ENCODE assay signal across 28 mouse cellular contexts in the genomic region with DNA sequence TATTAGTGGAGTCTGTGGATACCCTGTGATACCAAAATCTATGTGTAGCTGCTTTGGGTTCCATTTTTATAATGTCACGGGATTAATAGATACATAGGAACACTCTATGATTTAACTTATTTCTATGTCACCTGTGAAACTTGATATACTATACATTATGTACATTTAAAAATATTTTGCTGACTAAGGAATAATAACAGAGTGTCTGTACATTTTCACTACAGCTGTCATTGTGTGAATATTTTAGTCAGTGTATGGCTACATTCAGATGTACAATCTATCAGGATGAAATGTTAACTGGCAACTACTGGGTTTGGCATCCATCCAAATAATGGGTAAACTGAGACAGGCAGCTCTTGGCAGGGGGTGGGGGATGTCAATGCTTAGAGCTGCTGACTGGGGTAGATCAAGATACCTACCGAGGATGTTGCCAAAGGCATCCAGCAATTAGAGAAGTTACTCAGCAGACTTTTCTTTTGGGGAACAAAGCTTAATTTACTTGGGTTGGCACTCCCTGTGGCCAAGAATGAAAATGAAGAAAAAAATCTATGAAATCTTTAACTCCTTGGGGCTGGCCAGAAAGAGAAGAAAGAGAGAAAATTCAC.
A peak's percentile ranks its signal among the peaks of the same experiment; 100 is the strongest.
DNase-seq lines count a peak whose midpoint lies in the region; ATAC-seq and TF ChIP-seq lines count a peak whose summit lies in the region.
"Had no signal": no experiment of that assay in that cellular context is flagged by ENCODE, and none has a peak within 500 bp of the region (broad histone marks: within the 10 kb centered on the region; RNA-seq: fewer than 3 reads in every experiment).

No protein-coding gene starts in this region.

- ATAC-seq in embryonic facial prominence, embryonic 14.5 days (ENCODE audit: low read depth) = no peak
- no peak for ATAC-seq in forebrain, embryonic 14.5 days
- ATAC-seq in forebrain, embryonic 15.5 days (replicated peaks) = no peak
- ATAC-seq: activated CD4-positive, CD25-positive, alpha-beta regulatory T cell, adult 4 months; CD4-positive, CD25-positive, alpha-beta regulatory T cell, adult 4 months; forebrain, embryonic 16.5 days; Patski had no signal

- H3K9me3 ChIP-seq in embryonic facial prominence, embryonic 14.5 days (ENCODE audit: control insufficient read depth, low read length) = no peaks in the 10 kb centered on the region
- H3K9me3 ChIP-seq in embryonic facial prominence, embryonic 10.5 days = no peaks in the 10 kb centered on the region
- no peaks in the 10 kb centered on the region for H3K9me3 ChIP-seq in forebrain, embryonic 14.5 days (replicated peaks; ENCODE audit: control insufficient read depth, low read length)
- H3K9me3 ChIP-seq in forebrain, embryonic 15.5 days = no peaks in the 10 kb centered on the region
- H3K9me3 ChIP-seq in MEL (replicated peaks; ENCODE audit: insufficient read depth, low read length) = no peaks in the 10 kb centered on the region
- H3K9me3 ChIP-seq: embryonic facial prominence, embryonic 12.5 days; embryonic facial prominence, embryonic 15.5 days; forebrain, embryonic 10.5 days; G1E had no signal

- H3K4me3 ChIP-seq in embryonic facial prominence, embryonic 14.5 days (ENCODE audit: low read depth, low read length) = no peak overlapping the region
- no peak overlapping the region for H3K4me3 ChIP-seq in embryonic facial prominence, embryonic 10.5 days
- H3K4me3 ChIP-seq in forebrain, embryonic 14.5 days (ENCODE audit: low read depth, low read length) = no peak overlapping the region
- H3K4me3 ChIP-seq in forebrain, embryonic 15.5 days = no peak overlapping the region
- no peak overlapping the region for H3K4me3 ChIP-seq in MEL (ENCODE audit: control insufficient read depth in 1 of 2, insufficient read depth in 1 of 2, low read depth in 2 of 2, low read length in 2 of 2)
- H3K4me3 ChIP-seq in thymus, adult 2 months (ENCODE audit: control insufficient read depth, insufficient read depth, low read length) = no peak overlapping the region
- H3K4me3 ChIP-seq: embryonic facial prominence, embryonic 12.5 days; embryonic facial prominence, embryonic 15.5 days; erythroblast, embryonic 14.5 days; forebrain, embryonic 10.5 days had no signal

- H3K27ac ChIP-seq in embryonic facial prominence, embryonic 14.5 days (replicated peaks; ENCODE audit: low read depth, low read length) = no peak overlapping the region
- no peak overlapping the region for H3K27ac ChIP-seq in embryonic facial prominence, embryonic 10.5 days (replicated peaks)
- no peak overlapping the region for H3K27ac ChIP-seq in forebrain, embryonic 14.5 days (ENCODE audit: low read depth, low read length)
- no peak overlapping the region for H3K27ac ChIP-seq in forebrain, embryonic 15.5 days (replicated peaks)
- no peak overlapping the region for H3K27ac ChIP-seq in MEL (ENCODE audit: control insufficient read depth, low read depth, low read length)
- H3K27ac ChIP-seq in thymus, adult 2 months (ENCODE audit: control insufficient read depth, insufficient read depth, low read length) = no peak overlapping the region
- H3K27ac ChIP-seq: embryonic facial prominence, embryonic 12.5 days; embryonic facial prominence, embryonic 15.5 days; forebrain, embryonic 10.5 days had no signal

- H3K9ac ChIP-seq in embryonic facial prominence, embryonic 14.5 days (ENCODE audit: low read depth, low read length) = no peak overlapping the region
- no peak overlapping the region for H3K9ac ChIP-seq in forebrain, embryonic 14.5 days (ENCODE audit: low read length)
- H3K9ac ChIP-seq in forebrain, embryonic 15.5 days (replicated peaks) = no peak overlapping the region
- H3K9ac ChIP-seq in MEL (ENCODE audit: control insufficient read depth, low read depth, low read length, poor library complexity, severe bottlenecking) = no peak overlapping the region
- H3K9ac ChIP-seq: embryonic facial prominence, embryonic 12.5 days; embryonic facial prominence, embryonic 15.5 days had no signal

- no peak for TF ChIP-seq RAD21 in MEL (IDR thresholded peaks at IDR 0.05; ENCODE audit: low read depth, low read length)

- no peaks in the 10 kb centered on the region for H3K79me2 ChIP-seq in MEL (ENCODE audit: control insufficient read depth, insufficient read depth, low read length, poor library complexity)

- peak in 1 of 2 experiments; percentile 56; a peak in 1 of 4 replicates for TF ChIP-seq EP300 in MEL (IDR thresholded peaks at IDR 0.05; ENCODE audit: low read depth in 1 of 2, low read length in 2 of 2)

- no peaks in the 10 kb centered on the region for H3K36me3 ChIP-seq in embryonic facial prominence, embryonic 14.5 days (ENCODE audit: control insufficient read depth, insufficient read depth, low read length)
- no peaks in the 10 kb centered on the region for H3K36me3 ChIP-seq in embryonic facial prominence, embryonic 10.5 days (replicated peaks)
- no peaks in the 10 kb centered on the region for H3K36me3 ChIP-seq in forebrain, embryonic 14.5 days (ENCODE audit: control insufficient read depth, insufficient read depth, low read length)
- no peaks in the 10 kb centered on the region for H3K36me3 ChIP-seq in forebrain, embryonic 15.5 days
- H3K36me3 ChIP-seq in MEL (ENCODE audit: control insufficient read depth in 1 of 2, insufficient read depth in 2 of 2, low read length in 2 of 2) = no peaks in the 10 kb centered on the region
- no peaks in the 10 kb centered on the region for H3K36me3 ChIP-seq in thymus, adult 2 months (ENCODE audit: control insufficient read depth, insufficient read depth, low read length)
- H3K36me3 ChIP-seq: embryonic facial prominence, embryonic 12.5 days; embryonic facial prominence, embryonic 15.5 days; forebrain, embryonic 10.5 days; G1E had no signal

- no peak for TF ChIP-seq POLR2A in MEL (IDR thresholded peaks at IDR 0.05; ENCODE audit: control insufficient read depth in 1 of 2, insufficient read depth in 1 of 2, low read depth in 1 of 2, low read length in 2 of 2, poor library complexity in 1 of 2)
- no peak for TF ChIP-seq POLR2A in brain, embryonic 14.5 days (IDR thresholded peaks at IDR 0.05; ENCODE audit: borderline replicate concordance, extremely low read depth, insufficient read depth, insufficient read length, poor library complexity, severe bottlenecking)
- TF ChIP-seq POLR2A in thymus, adult 2 months (IDR thresholded peaks at IDR 0.05; ENCODE audit: control insufficient read depth, extremely low read depth, insufficient read depth, low read length, poor library complexity) = no peak

- 69% methylated on average over 2 of the region's 2 CpGs for WGBS in embryonic facial prominence, embryonic 14.5 days
- 74% methylated on average over 2 of the region's 2 CpGs for WGBS in embryonic facial prominence, embryonic 10.5 days
- WGBS in forebrain, embryonic 14.5 days = 59% methylated on average over 2 of the region's 2 CpGs
- WGBS in forebrain, embryonic 15.5 days = 61% methylated on average over 2 of the region's 2 CpGs
- WGBS in thymus, adult 2 months = 91% methylated on average over 2 of the region's 2 CpGs

- no peak overlapping the region for H3K4me2 ChIP-seq in embryonic facial prominence, embryonic 14.5 days (ENCODE audit: low read depth, low read length)
- H3K4me2 ChIP-seq in forebrain, embryonic 14.5 days (ENCODE audit: low read length) = no peak overlapping the region
- H3K4me2 ChIP-seq in forebrain, embryonic 15.5 days (replicated peaks) = no peak overlapping the region
- H3K4me2 ChIP-seq: embryonic facial prominence, embryonic 12.5 days; embryonic facial prominence, embryonic 15.5 days had no signal

- H3K4me1 ChIP-seq in embryonic facial prominence, embryonic 14.5 days (ENCODE audit: control insufficient read depth, insufficient read depth, low read length) = no peaks in the 10 kb centered on the region
- no peaks in the 10 kb centered on the region for H3K4me1 ChIP-seq in embryonic facial prominence, embryonic 10.5 days
- H3K4me1 ChIP-seq in forebrain, embryonic 14.5 days (ENCODE audit: control insufficient read depth, insufficient read depth, low read length) = no peaks in the 10 kb centered on the region
- H3K4me1 ChIP-seq in forebrain, embryonic 15.5 days = no peaks in the 10 kb centered on the region
- H3K4me1 ChIP-seq in MEL (ENCODE audit: control insufficient read depth in 1 of 2, insufficient read depth in 2 of 2, low read length in 2 of 2) = peaks cover 0 to 3% of the 10 kb centered on the region in 2 experiments; a peak in 1 of 4 replicates
- no peaks in the 10 kb centered on the region for H3K4me1 ChIP-seq in thymus, adult 2 months (replicated peaks; ENCODE audit: control insufficient read depth, insufficient read depth, low read length)
- H3K4me1 ChIP-seq: embryonic facial prominence, embryonic 12.5 days; embryonic facial prominence, embryonic 15.5 days; forebrain, embryonic 10.5 days had no signal

- H3K27me3 ChIP-seq in embryonic facial prominence, embryonic 14.5 days (replicated peaks; ENCODE audit: control insufficient read depth, insufficient read depth, low read length) = no peaks in the 10 kb centered on the region
- no peaks in the 10 kb centered on the region for H3K27me3 ChIP-seq in embryonic facial prominence, embryonic 10.5 days (replicated peaks; ENCODE audit: low read depth, poor library complexity, severe bottlenecking)
- no peaks in the 10 kb centered on the region for H3K27me3 ChIP-seq in forebrain, embryonic 14.5 days (replicated peaks; ENCODE audit: control insufficient read depth, insufficient read depth, low read length)
- H3K27me3 ChIP-seq in forebrain, embryonic 15.5 days = no peaks in the 10 kb centered on the region
- no peaks in the 10 kb centered on the region for H3K27me3 ChIP-seq in MEL (ENCODE audit: control insufficient read depth in 1 of 2, insufficient read depth in 2 of 2, low read length in 2 of 2)
- H3K27me3 ChIP-seq in thymus, adult 2 months (ENCODE audit: control insufficient read depth, insufficient read depth, low read length) = no peaks in the 10 kb centered on the region
- H3K27me3 ChIP-seq: embryonic facial prominence, embryonic 12.5 days; embryonic facial prominence, embryonic 15.5 days; Patski had no signal

- DNase-seq in embryonic facial prominence, embryonic 14.5 days (ENCODE audit: low spot score) = peak; percentile 5
- DNase-seq in embryonic facial prominence, embryonic 10.5 days (ENCODE audit: low spot score) = no peak
- DNase-seq in forebrain, embryonic 14.5 days (ENCODE audit: low spot score) = peak; percentile 11
- DNase-seq in MEL (ENCODE audit: low read depth, low spot score) = peak; percentile 75
- peak; percentile 30 for DNase-seq in brain, embryonic 14.5 days (ENCODE audit: low read depth)
- DNase-seq in right cerebral cortex, postnatal 4 days = no peak
- no peak for DNase-seq in thymus, adult 2 months
- DNase-seq: adrenal gland, adult 8-10 months; adrenal gland, postnatal 14 days; adrenal gland, postnatal 36 days; B cell, adult 2 months; cerebellum, adult 11 months; cerebellum, adult 18-20 months; cerebellum, adult 8-10 months; cerebellum, adult 9-11 months; cerebellum, postnatal 14 days; cerebellum, postnatal 36 days; embryo, embryonic 11 days had no signal

- TF ChIP-seq CTCF in MEL (IDR thresholded peaks at IDR 0.05 in 2 of 3, conservative IDR thresholded peaks at IDR 0.05 in 1 of 3; ENCODE audit: control insufficient read depth in 1 of 3, insufficient read depth in 1 of 3, low read depth in 2 of 3, low read length in 3 of 3, poor library complexity in 1 of 3, severe bottlenecking in 1 of 3) = peak in 1 of 3 experiments; percentile 9; a peak in 1 of 6 replicates
- TF ChIP-seq CTCF in brain, embryonic 14.5 days (IDR thresholded peaks at IDR 0.05; ENCODE audit: borderline replicate concordance, extremely low read depth, insufficient read depth, insufficient read length) = no peak
- TF ChIP-seq CTCF in thymus, adult 2 months (IDR thresholded peaks at IDR 0.05; ENCODE audit: borderline replicate concordance, control insufficient read depth, extremely low read depth, insufficient read depth, low read length, poor library complexity) = no peak

Comparison
In these comparisons a context has a peak if more than half of its experiments do, and no peak if none do; other contexts are left out.
1. DNase-seq: peak in embryonic facial prominence, embryonic 14.5 days (single experiment), forebrain, embryonic 14.5 days (single experiment), MEL (single experiment) and brain, embryonic 14.5 days (single experiment); none in embryonic facial prominence, embryonic 10.5 days (single experiment), right cerebral cortex, postnatal 4 days (single experiment) and thymus, adult 2 months (single experiment).